7 mouse cellular contexts compared by ENCODE assay signal in the genomic region with DNA sequence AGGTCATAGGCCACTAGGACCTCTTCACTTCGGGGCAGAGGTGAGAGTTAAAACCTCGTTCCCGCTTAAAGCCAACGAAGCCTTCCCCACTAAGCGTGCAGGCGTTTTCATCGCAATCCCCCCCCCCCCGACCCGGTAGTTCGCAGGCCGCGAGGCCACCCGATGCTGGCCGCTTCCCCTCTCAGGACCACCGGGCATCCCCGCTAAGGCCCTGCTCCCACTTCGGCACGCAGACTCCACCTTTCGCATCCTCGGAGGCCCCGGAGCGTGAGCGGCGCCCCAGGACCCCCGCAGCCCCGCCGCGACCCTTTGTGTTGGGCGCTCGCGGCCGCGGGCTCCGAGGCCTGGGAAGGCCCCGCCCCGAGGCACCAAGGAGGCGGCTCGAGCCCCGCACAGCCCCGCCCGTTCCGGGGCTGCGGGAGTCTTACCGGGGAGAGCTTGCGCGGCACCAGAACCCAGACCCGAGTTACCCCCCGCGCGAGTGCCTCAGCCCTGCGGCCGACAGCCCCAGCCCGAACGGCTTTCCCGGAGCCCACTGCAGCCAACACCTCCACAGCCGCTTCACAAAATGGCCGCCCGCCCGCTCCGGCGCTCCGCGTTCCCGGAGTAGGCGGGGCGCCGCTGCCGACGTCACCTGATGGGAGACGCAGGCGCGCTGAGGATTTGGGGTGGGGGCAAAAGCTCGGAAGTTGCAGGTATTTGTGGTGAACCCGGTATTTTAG. TPM values are rescaled to one million over a fixed set of nuclear protein-coding genes. Genes with fewer than 3 reads are reported as not detected.
DNase-seq lines count a peak whose midpoint lies in the region; ATAC-seq and TF ChIP-seq lines count a peak whose summit lies in the region.

A gene (minus strand): TSS at position 608 of the 722 bp plus-strand sequence.
A gene (minus strand): TSS at position 621 of the 722 bp plus-strand sequence.

- peak within 1 kb of the TSS; percentile 97 for H3K9ac ChIP-seq in embryonic facial prominence, embryonic 12.5 days
- H3K9ac ChIP-seq in limb, embryonic 12.5 days (replicated peaks): peak within 1 kb of the TSS; percentile 98
- peak within 1 kb of the TSS; percentile 85 for H3K9ac ChIP-seq in midbrain, embryonic 15.5 days

- H3K27me3 ChIP-seq in embryonic facial prominence, embryonic 12.5 days: no peaks in the 10 kb centered on the region
- no peaks in the 10 kb centered on the region for H3K27me3 ChIP-seq in kidney, adult 2 months (replicated peaks; ENCODE audit: control insufficient read depth, insufficient read depth, low read length)
- no peaks in the 10 kb centered on the region for H3K27me3 ChIP-seq in limb, embryonic 12.5 days
- no peaks in the 10 kb centered on the region for H3K27me3 ChIP-seq in midbrain, embryonic 15.5 days (replicated peaks)
- no peaks in the 10 kb centered on the region for H3K27me3 ChIP-seq in spleen, adult 2 months (ENCODE audit: control insufficient read depth, insufficient read depth, low read length)

- H3K4me3 ChIP-seq in embryonic facial prominence, embryonic 12.5 days: peak within 1 kb of the TSS; percentile 85
- H3K4me3 ChIP-seq in kidney, adult 2 months (ENCODE audit: insufficient read depth, low read depth, low read length): peak within 1 kb of the TSS; percentile 97
- H3K4me3 ChIP-seq in limb, embryonic 12.5 days (replicated peaks): peak within 1 kb of the TSS; percentile 94
- peak within 1 kb of the TSS; percentile 70 for H3K4me3 ChIP-seq in midbrain, embryonic 15.5 days
- H3K4me3 ChIP-seq in spleen, adult 2 months (ENCODE audit: extremely low read depth, insufficient read depth, insufficient read length): peak within 1 kb of the TSS; percentile 98

- peaks cover 13% of the 10 kb centered on the region for H3K4me1 ChIP-seq in embryonic facial prominence, embryonic 12.5 days
- H3K4me1 ChIP-seq in kidney, adult 2 months (ENCODE audit: control insufficient read depth, insufficient read depth, low read length): peaks cover 3% of the 10 kb centered on the region; the same call in 1 of the 2 replicates
- H3K4me1 ChIP-seq in limb, embryonic 12.5 days (replicated peaks): peaks cover 13% of the 10 kb centered on the region
- H3K4me1 ChIP-seq in midbrain, embryonic 15.5 days: peaks cover 16% of the 10 kb centered on the region
- H3K4me1 ChIP-seq in spleen, adult 2 months (ENCODE audit: control insufficient read depth, insufficient read depth, insufficient read length): peaks cover 2% of the 10 kb centered on the region; the same call in 1 of the 2 replicates

- no peaks in the 10 kb centered on the region for H3K36me3 ChIP-seq in embryonic facial prominence, embryonic 12.5 days
- no peaks in the 10 kb centered on the region for H3K36me3 ChIP-seq in kidney, adult 2 months (ENCODE audit: control insufficient read depth, insufficient read depth, low read length)
- no peaks in the 10 kb centered on the region; the same call in 1 of the 2 replicates for H3K36me3 ChIP-seq in limb, embryonic 12.5 days
- H3K36me3 ChIP-seq in midbrain, embryonic 15.5 days (replicated peaks): no peaks in the 10 kb centered on the region
- H3K36me3 ChIP-seq in spleen, adult 2 months (ENCODE audit: control insufficient read depth, insufficient read depth, low read length): no peaks in the 10 kb centered on the region

- WGBS in embryonic facial prominence, embryonic 12.5 days: 1% methylated on average over 74 of the region's 74 CpGs
- WGBS in kidney, adult 2 months: under 1% methylated on average over 73 of the region's 74 CpGs
- WGBS in limb, embryonic 12.5 days: under 1% methylated on average over 64 of the region's 74 CpGs
- under 1% methylated on average over 69 of the region's 74 CpGs for WGBS in midbrain, embryonic 15.5 days
- WGBS in spleen, adult 2 months: under 1% methylated on average over 68 of the region's 74 CpGs

- DNase-seq in adrenal gland, postnatal 25 days: peak; percentile 94
- peak; percentile 92 to 95 for DNase-seq in heart, adult 18-20 months
- peak; percentile 94 for DNase-seq in kidney, adult 2 months
- peak; percentile 76 to 91 for DNase-seq in spleen, adult 2 months (ENCODE audit: low read depth in 1 of 2, low spot score in 2 of 2)

- TF ChIP-seq CTCF in kidney, adult 2 months (conservative IDR thresholded peaks at IDR 0.05; ENCODE audit: insufficient read depth, insufficient read length, low read depth, low read length): no peak
- TF ChIP-seq CTCF in spleen, adult 2 months (IDR thresholded peaks at IDR 0.05; ENCODE audit: extremely low read depth, insufficient read depth, insufficient read length, insufficient replicate concordance): no peak

- peak; percentile 30 for TF ChIP-seq POLR2A in kidney, adult 2 months (IDR thresholded peaks at IDR 0.05; ENCODE audit: low read depth, low read length)
- TF ChIP-seq POLR2A in spleen, adult 2 months (IDR thresholded peaks at IDR 0.05; ENCODE audit: low read depth, low read length): peak; percentile 71; the same call in 1 of the 2 replicates

- ATAC-seq in embryonic facial prominence, embryonic 12.5 days (ENCODE audit: insufficient number of reproducible peaks, insufficient read depth, low FRiP score, low TSS enrichment): peak; percentile 82
- peak; percentile 83 for ATAC-seq in limb, embryonic 12.5 days (ENCODE audit: insufficient number of reproducible peaks, insufficient read depth, low FRiP score, low TSS enrichment, low read depth)
- ATAC-seq in midbrain, embryonic 15.5 days (replicated peaks): peak; percentile 96

- H3K9me3 ChIP-seq in embryonic facial prominence, embryonic 12.5 days: no peaks in the 10 kb centered on the region
- H3K9me3 ChIP-seq in limb, embryonic 12.5 days: no peaks in the 10 kb centered on the region
- no peaks in the 10 kb centered on the region for H3K9me3 ChIP-seq in midbrain, embryonic 15.5 days

- peak within 1 kb of the TSS; percentile 61 for H3K4me2 ChIP-seq in embryonic facial prominence, embryonic 12.5 days (replicated peaks)
- peak within 1 kb of the TSS; percentile 66 for H3K4me2 ChIP-seq in limb, embryonic 12.5 days
- peak within 1 kb of the TSS; percentile 53 for H3K4me2 ChIP-seq in midbrain, embryonic 15.5 days

- peak within 1 kb of the TSS; percentile 90 for H3K27ac ChIP-seq in embryonic facial prominence, embryonic 12.5 days
- peak within 1 kb of the TSS; percentile 95 for H3K27ac ChIP-seq in kidney, adult 2 months (ENCODE audit: insufficient read depth, low read depth, low read length)
- peak within 1 kb of the TSS; percentile 94 for H3K27ac ChIP-seq in limb, embryonic 12.5 days
- H3K27ac ChIP-seq in midbrain, embryonic 15.5 days: peak within 1 kb of the TSS; percentile 84
- peak within 1 kb of the TSS; percentile 95 for H3K27ac ChIP-seq in spleen, adult 2 months (ENCODE audit: insufficient read depth, low read length)

RNA-seq across cellular contexts. Expression of the first gene that starts in this region (rescaled TPM):
- 32.5 and 59.7 TPM in 2 replicates for total RNA-seq in adrenal gland, postnatal 25 days (2021)
- 64.9 and 68.6 TPM in 2 replicates for polyA plus RNA-seq in embryonic facial prominence, embryonic 12.5 days (2016; fragmentation: Nextera tagmentation; extraction: Ambion mirVana)
- total RNA-seq in heart, adult 18-20 months (2021): 10 to 100 TPM; 11.2 to 12.1 TPM
- polyA plus RNA-seq in kidney, adult 2 months (2012; rRNA removed): 57.2 and 72.4 TPM in 2 replicates
- 73.9 TPM in 2 replicates for polyA plus RNA-seq in limb, embryonic 12.5 days (2016; fragmentation: Nextera tagmentation; extraction: Ambion mirVana)
- polyA plus RNA-seq in midbrain, embryonic 15.5 days (2015; fragmentation: Nextera tagmentation; extraction: Ambion mirVana): 27.5 and 29.6 TPM in 2 replicates
- polyA plus RNA-seq in spleen, adult 2 months (2012; rRNA removed): 92.0 and 124 TPM in 2 replicates

RNA-seq across cellular contexts. Expression of the second gene that starts in this region (rescaled TPM):
- total RNA-seq in adrenal gland, postnatal 25 days (2021): 23.0 and 26.1 TPM in 2 replicates
- 38.7 and 43.0 TPM in 2 replicates for polyA plus RNA-seq in embryonic facial prominence, embryonic 12.5 days (2016; fragmentation: Nextera tagmentation; extraction: Ambion mirVana)
- 10 to 100 TPM; 11.3 to 12.3 TPM for total RNA-seq in heart, adult 18-20 months (2021)
- polyA plus RNA-seq in kidney, adult 2 months (2012; rRNA removed): 13.2 and 14.8 TPM in 2 replicates
- polyA plus RNA-seq in limb, embryonic 12.5 days (2016; fragmentation: Nextera tagmentation; extraction: Ambion mirVana): 38.0 and 51.8 TPM in 2 replicates
- polyA plus RNA-seq in midbrain, embryonic 15.5 days (2015; fragmentation: Nextera tagmentation; extraction: Ambion mirVana): 25.8 and 26.6 TPM in 2 replicates
- polyA plus RNA-seq in spleen, adult 2 months (2012; rRNA removed): 22.6 and 25.3 TPM in 2 replicates

Comparison
In these comparisons a context has a peak if more than half of its experiments do, and no peak if none do; other contexts are left out.
1. Peak in every context shown above with its lines: DNase-seq, ATAC-seq, H3K4me3 ChIP-seq and H3K27ac ChIP-seq.